Mouse (Mus musculus) cerebellum, adult 8-10 months (tissue): ENCODE measurements around the gene Traip.

Experiments
- DNase-seq: peaks from one replicate; pipeline ENCODE4 v3.0.0; 2022

Traip gene

GRCm38 (mm10) chr9:107974491-107975171 is 24.7 kb downstream of the Traip start:
- DNase-seq: no peak

- DNase-seq: no peak
Measured at GRCm38 (mm10) chr9:107975399-107976386, 25.8 kb downstream of the Traip start, which contains the start of gene Uba7. Gene Uba7 (plus strand): TSS chr9:107975505.

GRCm38 (mm10) chr9:107978815-107979214 is 28.9 kb downstream of the Traip start:
- DNase-seq: no peak

- DNase-seq: no peak
Measured at GRCm38 (mm10) chr9:107981684-107982605, 32.0 kb downstream of the Traip start.

- no peak for DNase-seq
Measured at GRCm38 (mm10) chr9:107982681-107983346, 32.9 kb downstream of the Traip start, which contains the start of gene Gm20661. Gene Gm20661 (plus strand): TSS chr9:107983058.

GRCm38 (mm10) chr9:107983421-107983890 is 33.5 kb downstream of the Traip start:
- DNase-seq: no peak

GRCm38 (mm10) chr9:107984052-107984753 is 34.3 kb downstream of the Traip start:
- no peak for DNase-seq

- DNase-seq: no peak
Measured at GRCm38 (mm10) chr9:107984754-107985055, 34.8 kb downstream of the Traip start.

- peak; percentile 57 for DNase-seq
Measured at GRCm38 (mm10) chr9:107985131-107986119, 35.5 kb downstream of the Traip start, which contains the start of gene Inka1. Gene Inka1 (minus strand): TSS chr9:107985879.

- peak; percentile 79 for DNase-seq
Measured at GRCm38 (mm10) chr9:107986376-107986775, 36.4 kb downstream of the Traip start.

GRCm38 (mm10) chr9:107987950-107988349 is 38.0 kb downstream of the Traip start:
- no peak for DNase-seq

GRCm38 (mm10) chr9:107992197-107992596 is 42.3 kb downstream of the Traip start, which contains the start of gene Cdhr4:
Gene Cdhr4 (plus strand): TSS chr9:107992497.
- no peak for DNase-seq

- DNase-seq: no peak
Measured at GRCm38 (mm10) chr9:107993013-107993412, 43.1 kb downstream of the Traip start.

- DNase-seq: no peak
Measured at GRCm38 (mm10) chr9:107994464-107994863, 44.5 kb downstream of the Traip start.

- DNase-seq: no peak
Measured at GRCm38 (mm10) chr9:107995513-107995912, 45.6 kb downstream of the Traip start.

GRCm38 (mm10) chr9:107996049-107996448 is 46.1 kb downstream of the Traip start, which contains the start of gene Gm20662:
Gene Gm20662 (plus strand): TSS chr9:107996349.
- DNase-seq: no peak

GRCm38 (mm10) chr9:108001922-108002770 is 52.2 kb downstream of the Traip start, which contains the start of gene Ip6k1:
Gene Ip6k1 (plus strand): TSS chr9:108002501.
- peak; percentile 100 for DNase-seq

- no peak for DNase-seq
Measured at GRCm38 (mm10) chr9:108002778-108003530, 53.0 kb downstream of the Traip start.
